Mouse (Mus musculus) fat pad, adult 2 months (tissue): ENCODE data around the gene Atp5k.

ENCODE experiments used
- DNase-seq: peaks from one replicate; pipeline ENCODE4 v3.0.0-alpha.2; 2011; ENCODE audit warnings: low read depth, low spot score; ENCODE audit errors: extremely low read depth

The Atp5k gene

GRCm38 (mm10) chr5:108431196-108431595 lies 3.1 kb downstream of the Atp5k start:
- no peak for DNase-seq

- no peak for DNase-seq
Measured at GRCm38 (mm10) chr5:108427186-108427585, 7.1 kb downstream of the Atp5k start.

- DNase-seq = no peak
Measured at GRCm38 (mm10) chr5:108423427-108423826, 10.8 kb downstream of the Atp5k start.

GRCm38 (mm10) chr5:108422741-108423140 lies 11.5 kb downstream of the Atp5k start:
- DNase-seq = no peak

- no peak for DNase-seq
Measured at GRCm38 (mm10) chr5:108414711-108415110, 19.5 kb downstream of the Atp5k start.

- no peak for DNase-seq
Measured at GRCm38 (mm10) chr5:108406977-108407376, 27.3 kb downstream of the Atp5k start.

GRCm38 (mm10) chr5:108405460-108405859 lies 28.8 kb downstream of the Atp5k start:
- DNase-seq = no peak

- DNase-seq = no peak
Measured at GRCm38 (mm10) chr5:108403453-108403852, 30.8 kb downstream of the Atp5k start.

GRCm38 (mm10) chr5:108389744-108390143 lies 44.5 kb downstream of the Atp5k start:
- DNase-seq = no peak

GRCm38 (mm10) chr5:108388201-108388600 lies 46.0 kb downstream of the Atp5k start, which contains the start of gene Pde6b:
TSS of gene Pde6b (plus strand) at chr5:108388391.
- no peak for DNase-seq

GRCm38 (mm10) chr5:108386449-108386848 lies 47.8 kb downstream of the Atp5k start:
- DNase-seq = no peak

- DNase-seq = no peak
Measured at GRCm38 (mm10) chr5:108385632-108386031, 48.6 kb downstream of the Atp5k start.
